Mouse (Mus musculus) ES-CJ7 (cell line): ENCODE measurements at regions not wholly inside any gene's neighbourhood (a gene's known extent, or its start where the extent isn't known, plus 50 kb on each side); places are given as distances from the start of the nearest gene placed in this dataset.

Source experiments
- DNase-seq: peaks from one replicate; pipeline ENCODE4 v3.0.0; 2011; ENCODE audit warnings: low read depth, low spot score

GRCm38 (mm10) chr6:91573487-91573886, 57.8 kb downstream of the Lsm3 start:
- no peak for DNase-seq

GRCm38 (mm10) chr6:91574414-91574813, 58.7 kb downstream of the Lsm3 start:
- no peak for DNase-seq

GRCm38 (mm10) chr6:91575662-91576364, 60.1 kb downstream of the Lsm3 start:
- peak; percentile 82 for DNase-seq

GRCm38 (mm10) chr6:91576906-91577305, 61.2 kb downstream of the Lsm3 start:
- DNase-seq = no peak

- no peak for DNase-seq
Observed at GRCm38 (mm10) chr6:91579666-91580065, 63.9 kb downstream of the Lsm3 start.

- DNase-seq = peak; percentile 50
Observed at GRCm38 (mm10) chr6:91580607-91581006, 64.9 kb downstream of the Lsm3 start.

- DNase-seq = no peak
Observed at GRCm38 (mm10) chr6:91582338-91582737, 66.6 kb downstream of the Lsm3 start.

GRCm38 (mm10) chr6:91583346-91583745, 67.6 kb downstream of the Lsm3 start:
- no peak for DNase-seq

- DNase-seq = no peak
Observed at GRCm38 (mm10) chr6:91585543-91585942, 69.8 kb downstream of the Lsm3 start.

GRCm38 (mm10) chr6:91589181-91589580, 73.5 kb downstream of the Lsm3 start:
- DNase-seq = no peak

GRCm38 (mm10) chr6:91590395-91590794, 74.7 kb downstream of the Lsm3 start:
- no peak for DNase-seq

- DNase-seq = no peak
Observed at GRCm38 (mm10) chr6:91590806-91591571, 75.3 kb downstream of the Lsm3 start.

- DNase-seq = no peak
Observed at GRCm38 (mm10) chr6:91592651-91593050, 76.9 kb downstream of the Lsm3 start.

GRCm38 (mm10) chr6:91598942-91599341, 83.2 kb downstream of the Lsm3 start:
- DNase-seq = no peak

GRCm38 (mm10) chr6:91600116-91600515, 83.7 kb upstream of the Slc6a6 start:
- no peak for DNase-seq

GRCm38 (mm10) chr6:91606634-91607215, 77.1 kb upstream of the Slc6a6 start:
- DNase-seq = no peak

GRCm38 (mm10) chr6:91607613-91608272, 76.1 kb upstream of the Slc6a6 start:
- DNase-seq = no peak

GRCm38 (mm10) chr6:91609671-91610070, 74.2 kb upstream of the Slc6a6 start:
- no peak for DNase-seq

GRCm38 (mm10) chr6:91615022-91615421, 68.8 kb upstream of the Slc6a6 start:
- no peak for DNase-seq

GRCm38 (mm10) chr6:91616541-91616940, 67.3 kb upstream of the Slc6a6 start:
- DNase-seq = no peak

- DNase-seq = peak; percentile 93
Observed at GRCm38 (mm10) chr6:91617031-91617596, 66.7 kb upstream of the Slc6a6 start.

GRCm38 (mm10) chr6:91617685-91618084, 66.2 kb upstream of the Slc6a6 start:
- no peak for DNase-seq
